Mouse (Mus musculus): ENCODE results near the gene Gstcd.

DNA sequence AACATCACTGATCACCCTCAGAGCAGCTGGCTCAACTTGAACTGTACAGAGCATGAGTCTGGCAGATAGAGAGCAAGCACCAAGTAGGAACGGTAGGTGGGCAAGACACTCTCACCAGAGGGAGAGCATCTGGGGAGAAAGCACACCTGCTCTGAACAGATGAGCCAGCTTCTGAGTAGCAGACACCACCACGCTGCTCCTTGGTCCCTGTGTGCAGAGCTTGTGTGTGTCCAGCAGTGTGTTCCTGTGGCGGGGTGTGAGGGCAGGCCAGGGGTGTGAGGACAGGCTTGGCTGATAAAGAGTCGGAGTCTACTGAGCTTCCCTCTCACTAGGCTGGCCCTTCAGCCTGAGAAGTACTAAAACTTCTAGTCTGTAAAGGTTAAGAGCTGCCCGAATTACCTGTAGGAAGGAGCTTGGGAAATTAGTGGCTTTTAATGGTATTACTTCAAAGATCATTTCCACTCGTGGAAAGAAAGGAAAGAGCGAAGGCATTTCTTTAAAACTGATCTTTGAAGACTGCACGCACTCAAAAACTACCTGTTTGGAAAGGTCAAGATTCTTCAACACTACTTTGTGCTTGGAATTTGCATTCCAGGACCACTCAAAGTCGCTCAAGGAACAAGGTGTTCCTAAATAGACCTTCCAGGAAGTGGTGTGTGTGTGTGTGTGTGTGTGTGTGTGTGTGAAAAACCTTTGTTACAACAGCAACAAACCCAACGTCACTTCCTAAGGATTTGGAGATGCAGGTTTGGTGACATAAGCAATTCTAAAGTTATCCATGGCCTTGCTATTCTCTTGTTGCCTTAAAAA is 151.4 kb downstream of the Gstcd start:
- TF ChIP-seq CTCF (IDR thresholded peaks at IDR 0.05; ENCODE audit: control insufficient read depth, insufficient read depth, insufficient read length) (no peak), MYOD1 (IDR thresholded peaks at IDR 0.05; ENCODE audit: control insufficient read depth, insufficient read length, low read depth) (no peak)

Measured in C2C12 (cell line).